Mouse (Mus musculus) NIH3T3 (cell line): ENCODE results near the gene Hoxb9.

ENCODE experiments used
- DNase-seq: peaks from one replicate; pipeline ENCODE4 v3.0.0-alpha.2; 2012; ENCODE audit warnings: low read depth

Gene Hoxb9

DNA sequence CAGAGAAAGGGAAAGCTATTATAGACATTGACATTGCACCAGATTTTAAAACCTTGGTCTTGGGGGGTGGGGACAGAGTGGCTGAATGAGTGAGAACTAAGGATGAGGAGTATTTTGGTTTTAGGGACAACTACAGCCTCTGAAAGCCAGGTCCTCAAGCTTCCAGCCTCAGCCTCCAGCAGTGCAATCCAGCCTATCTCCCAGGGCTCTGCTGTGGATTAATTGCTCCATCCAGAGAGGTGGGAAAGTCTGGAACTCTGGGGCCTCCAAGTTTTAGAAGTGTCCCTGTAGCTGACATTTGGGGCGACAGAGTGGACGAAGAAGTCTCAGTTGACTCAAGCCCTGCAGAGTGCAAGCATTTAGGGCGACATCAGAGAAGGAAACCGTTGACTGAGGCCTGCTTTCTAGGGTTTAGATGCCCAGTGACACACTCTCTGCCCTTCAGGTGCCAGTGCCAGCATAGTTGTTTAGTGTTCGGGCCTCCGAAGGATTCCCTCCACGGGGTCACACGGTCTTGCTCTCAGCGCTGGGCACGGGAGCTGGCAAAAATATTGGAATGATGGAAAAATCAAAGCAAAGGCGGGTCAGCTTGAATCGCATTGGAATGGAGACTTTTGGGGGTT, 42.7 kb downstream of the Hoxb9 start:
- DNase-seq: no peak

DNA sequence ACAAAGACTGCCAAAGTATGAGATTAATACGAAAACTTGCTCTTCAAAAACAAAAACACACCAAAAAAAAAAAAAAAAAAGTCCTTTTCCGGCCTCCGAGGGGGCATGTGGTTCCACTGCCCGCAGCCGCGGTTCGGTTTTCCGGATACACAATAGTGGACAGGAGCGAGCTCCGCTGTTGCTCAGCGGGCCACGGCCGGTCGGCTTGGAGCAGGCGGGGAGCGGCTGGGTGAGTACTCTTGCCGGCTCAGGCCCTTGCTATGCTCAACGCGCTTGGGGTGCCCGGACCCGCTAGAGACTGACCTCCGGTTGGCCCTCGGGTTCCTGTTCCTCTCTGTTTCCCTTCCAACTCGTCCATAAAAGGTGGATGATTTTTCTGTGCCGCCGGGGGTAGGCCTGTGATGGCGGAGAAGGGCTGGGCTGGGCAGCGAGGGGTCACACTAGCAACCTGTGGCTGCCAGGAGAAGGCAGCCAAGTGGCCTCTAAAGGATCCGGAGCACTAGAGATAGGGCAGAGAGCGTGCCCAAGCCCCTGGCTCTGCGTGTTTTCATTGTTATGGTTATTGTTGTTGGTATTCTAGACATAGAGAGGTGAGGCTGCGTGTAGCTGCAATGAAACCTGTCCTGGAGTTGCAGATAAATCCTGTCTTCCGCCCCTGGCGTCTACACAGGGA, 43.5 kb downstream of the Hoxb9 start:
- DNase-seq: no peak

DNA sequence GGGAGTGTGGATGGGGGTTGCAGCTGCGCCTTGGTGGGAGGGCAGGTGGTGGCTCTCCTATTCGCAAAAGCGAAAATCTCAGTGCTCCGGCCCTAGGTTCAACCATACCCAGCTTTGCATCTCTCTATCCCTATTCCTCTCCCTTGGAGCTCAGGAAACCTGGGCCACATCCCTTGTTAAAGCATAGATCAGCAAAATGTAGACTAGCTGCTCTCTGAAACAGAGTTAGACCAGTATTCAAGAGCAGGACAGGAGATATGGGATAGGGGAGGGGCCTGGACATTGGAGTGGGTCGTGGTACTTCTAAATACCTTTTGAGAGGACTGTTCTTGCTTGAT, 44.1 kb downstream of the Hoxb9 start:
- no peak for DNase-seq

DNA sequence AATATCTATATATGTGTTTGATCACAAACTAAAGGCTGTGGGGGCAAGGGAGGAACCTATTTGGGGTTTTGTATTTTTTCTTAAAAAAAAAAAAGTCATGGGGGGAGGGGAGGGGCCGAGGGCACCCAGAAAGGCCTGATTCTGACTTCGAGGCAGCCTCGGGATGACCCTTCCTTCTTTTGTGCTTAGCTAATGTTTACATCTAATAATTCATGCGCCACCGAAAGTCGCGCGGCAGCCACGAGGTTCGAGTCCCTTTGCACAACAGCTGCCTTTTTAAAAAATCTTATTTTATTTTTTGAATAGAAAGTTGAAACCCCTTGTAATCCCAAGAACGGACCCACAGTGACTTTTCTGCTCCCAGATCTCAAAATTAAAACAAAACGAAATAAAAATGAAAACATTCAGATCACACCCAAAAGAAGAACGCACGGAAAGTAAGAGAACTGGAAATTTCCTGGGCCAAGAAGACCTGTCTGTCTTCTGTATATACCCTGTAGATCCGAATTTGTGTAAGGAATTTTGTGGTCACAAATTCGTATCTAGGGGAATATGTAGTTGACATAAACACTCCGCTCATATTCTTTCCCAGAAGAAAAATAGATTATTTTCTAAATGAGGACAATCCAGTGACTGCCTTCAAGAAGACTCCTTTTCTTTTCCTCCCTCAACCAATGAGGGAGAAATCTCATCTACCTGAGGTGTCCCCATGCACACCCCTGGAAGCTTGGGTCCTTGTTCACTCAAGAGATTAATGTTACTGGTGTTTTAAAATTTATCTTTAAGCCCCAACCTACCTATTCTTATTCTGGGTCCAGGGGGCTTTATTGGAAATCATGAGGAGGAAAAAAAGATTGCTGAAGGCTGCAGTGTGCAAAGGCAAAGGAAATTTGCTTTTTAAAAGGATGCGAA, 45.7 kb downstream of the Hoxb9 start:
- DNase-seq: no peak

DNA sequence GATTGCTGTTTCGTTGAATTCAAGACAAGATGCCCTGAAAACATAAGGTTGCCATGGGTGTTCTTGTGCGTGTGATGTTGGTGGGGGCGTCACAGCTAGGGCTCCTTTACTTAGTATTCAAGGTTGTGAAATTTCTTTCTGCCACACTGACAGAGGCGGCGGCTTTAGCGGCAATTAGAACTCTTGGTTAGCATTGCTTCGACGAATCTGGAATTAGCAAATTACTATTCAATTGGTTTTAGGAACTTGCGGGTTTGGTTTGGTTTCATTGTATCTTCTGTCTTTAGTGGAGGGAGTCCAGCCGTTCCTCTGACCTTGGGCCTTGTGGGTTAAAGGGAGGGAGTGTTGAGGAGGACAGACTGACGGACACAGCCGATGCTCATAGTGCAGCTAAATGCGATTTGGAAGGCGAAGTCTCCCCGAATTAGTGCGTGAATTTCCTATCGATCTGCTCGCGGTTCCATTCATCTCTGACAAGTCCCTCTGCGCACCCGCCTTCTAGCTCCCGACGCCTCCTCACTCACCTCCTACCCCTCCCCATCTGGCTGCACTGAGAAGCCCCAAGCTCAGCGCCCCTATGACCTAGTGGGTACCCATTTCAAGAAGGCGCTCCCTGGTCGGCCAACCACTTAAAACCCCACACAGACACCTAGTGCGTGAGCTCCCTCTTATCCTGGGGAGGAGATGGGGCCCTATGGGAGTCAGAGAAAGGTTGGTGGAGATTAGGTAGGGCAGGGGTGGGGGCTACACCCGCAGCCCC, 46.5 kb downstream of the Hoxb9 start, which contains the start of gene Hoxb4:
Gene Hoxb4, plus strand, starts transcription at position 660 of the 760 bp plus-strand sequence.
- DNase-seq: no peak

DNA sequence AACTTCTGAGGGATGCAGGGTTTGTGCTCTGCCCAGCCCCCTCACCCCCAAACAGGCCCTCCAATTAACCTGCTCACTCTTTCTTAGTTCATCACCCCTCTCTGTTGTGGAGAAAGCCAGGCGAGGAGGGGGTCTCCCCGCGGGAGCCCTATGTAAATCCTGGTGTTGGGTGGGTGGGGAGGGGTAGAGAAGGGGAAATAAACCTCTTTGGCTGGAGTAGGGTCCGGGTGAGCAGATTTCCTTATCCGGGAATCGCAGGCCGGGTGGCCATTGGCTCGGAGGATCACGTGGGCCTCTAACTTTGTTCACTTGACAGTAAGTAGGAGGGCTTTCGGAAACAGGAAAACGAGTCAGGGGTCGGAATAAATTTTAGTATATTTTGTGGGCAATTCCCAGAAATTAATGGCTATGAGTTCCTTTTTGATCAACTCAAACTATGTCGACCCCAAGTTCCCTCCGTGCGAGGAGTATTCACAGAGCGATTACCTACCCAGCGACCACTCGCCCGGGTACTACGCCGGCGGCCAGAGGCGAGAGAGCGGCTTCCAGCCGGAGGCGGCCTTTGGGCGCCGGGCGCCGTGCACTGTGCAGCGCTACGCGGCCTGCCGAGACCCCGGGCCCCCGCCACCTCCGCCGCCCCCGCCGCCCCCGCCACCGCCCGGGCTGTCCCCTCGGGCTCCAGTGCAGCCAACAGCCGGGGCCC, 47.3 kb downstream of the Hoxb9 start:
- DNase-seq: no peak

DNA sequence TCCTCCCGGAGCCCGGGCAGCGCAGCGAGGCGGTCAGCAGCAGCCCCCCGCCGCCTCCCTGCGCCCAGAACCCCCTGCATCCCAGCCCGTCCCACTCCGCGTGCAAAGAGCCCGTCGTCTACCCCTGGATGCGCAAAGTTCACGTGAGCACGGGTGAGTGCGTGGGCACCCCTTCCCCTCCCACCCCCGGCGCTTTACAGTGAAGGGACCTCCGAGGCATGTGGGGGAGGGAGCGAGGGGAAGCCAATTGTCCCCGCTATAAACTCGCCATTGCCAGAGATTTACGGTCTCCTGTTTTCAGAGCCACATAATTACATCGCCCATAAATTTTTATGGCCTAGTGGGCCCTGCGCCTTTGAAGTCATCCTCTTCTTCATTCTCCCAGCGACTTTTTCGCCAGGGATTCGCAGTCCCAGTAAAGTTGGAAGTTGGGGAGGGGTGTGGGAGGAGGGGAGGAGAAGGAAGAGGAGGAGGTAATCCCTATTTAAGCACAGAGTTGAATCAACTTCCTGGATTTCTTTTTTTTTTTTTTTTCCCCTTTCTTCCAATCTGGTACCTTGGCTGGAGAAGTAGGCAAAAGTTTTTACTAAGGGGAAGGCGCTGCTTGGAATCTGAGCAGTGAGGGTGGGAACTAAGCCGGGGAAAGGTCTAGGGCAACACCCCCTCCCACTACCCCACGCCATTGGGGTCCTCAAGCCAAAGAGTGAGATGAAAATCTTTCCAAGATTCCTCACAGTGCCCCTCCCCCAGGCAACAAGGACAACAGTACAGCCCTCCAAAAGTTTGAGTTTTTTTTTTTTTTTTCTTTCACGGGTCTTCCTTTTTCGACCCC, 48.0 kb downstream of the Hoxb9 start:
- no peak for DNase-seq

DNA sequence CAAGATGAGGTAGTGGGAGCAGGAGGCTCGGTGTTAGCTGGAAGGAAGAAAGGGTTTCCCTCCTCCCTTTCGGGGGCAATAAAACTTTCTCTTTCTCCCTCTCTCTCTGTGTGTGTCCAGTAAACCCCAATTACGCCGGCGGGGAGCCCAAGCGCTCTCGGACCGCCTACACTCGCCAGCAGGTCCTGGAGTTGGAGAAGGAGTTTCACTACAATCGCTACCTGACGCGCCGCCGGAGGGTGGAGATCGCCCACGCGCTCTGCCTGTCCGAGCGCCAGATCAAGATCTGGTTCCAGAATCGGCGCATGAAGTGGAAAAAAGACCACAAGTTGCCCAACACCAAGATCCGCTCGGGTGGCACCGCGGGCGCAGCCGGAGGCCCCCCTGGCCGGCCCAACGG, 48.7 kb downstream of the Hoxb9 start:
- no peak for DNase-seq

DNA sequence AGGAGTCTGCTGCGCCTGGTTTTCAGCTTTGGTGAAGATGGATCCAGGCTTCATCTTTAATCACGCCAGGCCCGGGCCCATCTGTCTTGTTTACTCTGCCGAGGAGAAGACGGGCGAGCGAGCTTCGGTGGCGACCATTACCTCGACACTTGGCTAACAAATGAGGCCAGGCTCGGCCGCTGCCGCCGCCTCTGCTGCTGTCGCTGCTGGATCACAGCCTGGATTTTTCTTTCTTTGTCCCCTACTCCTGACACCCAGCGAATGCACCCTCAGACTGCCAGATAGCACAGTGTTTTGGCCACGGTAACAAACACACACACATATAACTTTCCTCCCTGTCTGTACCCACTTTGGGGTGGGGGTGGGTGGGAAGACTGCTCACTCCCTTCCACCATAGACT, 49.4 kb downstream of the Hoxb9 start:
- DNase-seq: no peak

DNA sequence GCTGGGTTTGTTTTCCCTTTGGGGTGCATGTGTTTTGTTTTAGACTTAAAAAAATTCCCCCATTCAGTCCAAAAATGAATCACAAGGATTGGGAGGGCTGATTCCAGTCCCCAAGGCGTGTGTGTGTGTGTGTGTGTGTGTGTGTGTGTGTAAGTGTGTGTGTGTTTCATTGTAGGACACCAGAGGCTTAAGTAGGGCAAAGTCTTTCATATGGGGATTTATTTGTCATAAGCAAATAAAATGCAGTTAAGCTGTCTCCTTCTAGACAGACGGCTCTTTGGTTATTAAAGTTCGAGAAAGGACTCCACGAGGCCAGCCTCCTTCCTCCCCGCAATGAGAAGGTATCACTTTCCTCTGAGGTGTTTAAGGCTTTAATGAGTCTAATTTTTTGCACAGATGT, 50.6 kb downstream of the Hoxb9 start:
- no peak for DNase-seq

DNA sequence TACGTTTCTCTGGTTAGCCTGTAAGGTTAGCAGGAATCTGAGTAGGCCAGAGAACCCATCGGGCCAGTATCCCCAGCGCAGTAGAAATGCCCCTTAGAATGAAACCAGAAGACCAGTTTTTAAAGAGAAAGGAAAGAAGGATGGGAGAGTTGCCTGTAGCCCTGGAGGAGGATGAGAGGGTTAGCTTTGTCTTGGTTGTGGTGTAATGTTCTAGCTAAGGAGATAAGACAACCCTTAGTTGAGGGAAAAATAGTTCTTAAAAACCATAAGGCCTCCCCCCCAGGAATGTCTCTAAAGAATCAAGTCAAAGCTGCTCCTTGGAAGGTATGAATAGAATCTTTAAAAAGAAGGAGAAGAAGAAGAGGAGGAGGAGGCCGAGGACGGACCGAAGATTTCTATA, 51.5 kb downstream of the Hoxb9 start:
- DNase-seq: no peak

DNA sequence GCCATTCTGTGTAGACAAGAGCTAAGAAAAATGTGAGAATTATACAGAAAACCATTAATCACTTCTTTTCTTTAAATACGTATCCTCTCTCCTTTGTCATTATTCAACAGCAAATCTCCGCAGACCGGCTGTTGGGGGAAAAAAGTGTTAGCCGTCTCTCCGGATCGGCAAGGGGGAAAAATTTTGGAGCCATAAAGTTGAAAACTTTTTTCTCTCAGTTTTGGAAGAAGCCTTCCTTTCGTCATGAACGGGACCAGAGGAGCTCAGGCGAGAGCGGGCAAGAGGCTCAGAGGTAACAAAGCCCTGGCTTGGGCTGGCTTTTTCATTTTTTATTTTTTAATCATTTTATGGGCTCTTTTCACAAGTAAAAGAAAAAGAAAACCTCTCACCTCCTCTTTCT, 51.9 kb downstream of the Hoxb9 start, which contains the start of gene Hoxb3:
Gene Hoxb3, plus strand, starts transcription at position 173 of the 400 bp plus-strand sequence.
- no peak for DNase-seq

DNA sequence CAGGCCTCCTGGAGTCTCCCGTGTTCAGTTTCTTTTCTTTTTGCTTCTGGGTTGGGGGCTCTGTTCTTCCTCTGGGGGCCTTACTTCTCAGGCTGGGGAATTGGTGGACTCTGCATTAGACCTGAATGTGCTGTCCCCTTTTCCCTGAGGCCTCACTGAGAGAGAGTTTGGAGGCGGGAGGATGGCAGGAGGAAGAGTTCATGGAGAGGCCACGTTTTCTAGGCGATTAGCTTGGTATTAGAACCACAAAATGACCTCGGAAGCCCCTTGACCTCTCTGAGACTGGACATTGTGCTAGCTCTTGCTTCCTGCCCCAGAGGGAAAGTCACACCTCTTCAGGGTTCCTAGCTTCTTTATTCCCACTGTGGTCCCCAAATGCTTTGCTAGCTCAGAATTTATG, 52.9 kb downstream of the Hoxb9 start:
- DNase-seq: no peak

DNA sequence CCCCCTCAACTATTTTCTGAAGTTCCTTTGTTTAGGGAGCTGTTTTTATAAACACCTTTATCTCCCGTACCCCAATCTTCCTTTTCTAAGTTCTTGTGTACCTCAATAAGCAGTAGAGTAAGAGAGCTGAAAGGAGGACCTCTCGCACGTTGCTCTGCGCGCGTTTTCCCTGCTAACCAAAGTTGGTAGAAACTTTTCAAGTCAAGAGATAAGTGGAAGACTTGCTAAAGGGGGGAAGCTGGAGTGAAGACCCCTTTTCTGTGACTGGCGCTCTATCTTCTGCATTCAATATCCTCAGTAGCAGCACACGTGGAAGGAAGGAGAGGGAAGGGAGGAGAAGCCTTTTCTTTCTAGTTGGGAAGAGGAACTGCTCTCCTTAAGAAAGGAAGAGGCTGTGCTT, 53.7 kb downstream of the Hoxb9 start:
- no peak for DNase-seq

DNA sequence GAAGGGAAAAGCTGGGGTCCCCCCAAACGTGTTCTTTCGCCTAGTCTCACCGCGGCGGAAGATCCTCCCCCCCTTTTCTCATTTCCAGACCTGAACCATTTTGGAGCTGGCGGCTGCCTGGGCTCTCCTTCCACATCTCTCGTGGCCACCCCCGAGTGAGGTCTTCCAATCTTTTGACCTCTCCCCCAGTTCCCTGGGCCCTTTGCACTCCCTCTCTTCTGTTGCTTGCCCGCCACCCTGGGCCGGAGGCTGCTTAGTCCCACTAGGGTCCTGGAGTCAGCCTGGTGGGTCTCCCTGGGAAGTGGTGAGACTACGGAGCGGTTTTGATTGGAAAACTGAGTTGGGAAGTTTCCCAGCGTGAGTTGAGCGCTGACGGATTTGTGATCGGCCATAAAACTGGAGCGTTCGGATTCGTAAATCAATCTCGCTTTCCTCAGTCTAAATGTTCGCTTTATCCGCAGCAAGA, 54.5 kb downstream of the Hoxb9 start:
- DNase-seq: no peak
